Mouse (Mus musculus) left cerebral cortex, adult 11 months (tissue): ENCODE data around the gene Uhrf1.
A peak's percentile ranks its signal among the peaks of the same experiment; 100 is the strongest.
"Not testable (repeated sequence)": the region's sequence is repeated elsewhere in the genome, so short reads cannot be mapped to it uniquely, and the experiment has no call there.

Source experiments
- DNase-seq: peaks from one replicate; pipeline ENCODE4 v3.0.0; 2022; ENCODE audit warnings: low spot score

The Uhrf1 gene

GRCm38 (mm10) chr17:56303160-56303846 lies at the start of gene Uhrf1:
Gene Uhrf1, plus strand, starts transcription at chr17:56303321.
- no peak for DNase-seq

- no peak for DNase-seq
Observed at GRCm38 (mm10) chr17:56254695-56255094, 48.4 kb upstream of the Uhrf1 start.

DNA sequence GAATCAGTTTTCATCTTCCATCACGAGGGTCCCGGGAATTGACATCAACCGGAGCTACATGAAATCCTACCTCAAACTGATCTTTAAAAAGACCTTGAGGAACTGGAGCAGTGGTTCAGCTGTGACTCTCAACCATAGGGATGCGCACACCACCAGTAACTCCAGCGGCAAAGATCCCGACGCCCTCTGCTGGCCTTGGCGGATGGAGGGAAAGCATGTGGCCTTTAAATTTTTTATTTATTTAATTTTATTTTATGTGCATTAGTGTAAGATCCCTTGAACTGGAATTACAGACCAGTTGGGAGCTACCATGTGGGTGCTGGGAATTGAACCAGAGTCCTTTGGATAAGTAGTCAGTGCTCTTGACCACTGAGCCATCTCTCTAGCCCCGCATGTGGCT lies 47.7 kb upstream of the Uhrf1 start:
- DNase-seq: peak; percentile 73

DNA sequence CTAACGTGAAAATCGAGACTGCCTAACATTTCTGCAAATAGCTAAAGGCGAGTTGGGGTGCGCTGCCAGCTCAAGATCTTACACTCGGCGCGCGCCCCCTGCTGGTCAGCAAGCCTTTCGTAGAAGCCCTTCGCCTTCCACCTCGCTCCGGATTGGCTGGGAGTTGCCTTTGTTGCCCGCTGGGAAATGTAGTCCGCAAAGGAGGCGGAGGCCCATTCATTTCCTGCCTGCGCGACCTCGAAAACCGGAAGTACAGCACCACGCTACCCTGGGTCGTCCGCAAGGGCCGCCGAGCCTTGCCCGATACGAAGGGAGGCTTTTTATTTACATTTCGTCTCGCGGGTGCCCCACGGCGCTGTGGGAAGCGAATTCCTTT lies 47.3 kb upstream of the Uhrf1 start:
- peak; percentile 98 for DNase-seq

DNA sequence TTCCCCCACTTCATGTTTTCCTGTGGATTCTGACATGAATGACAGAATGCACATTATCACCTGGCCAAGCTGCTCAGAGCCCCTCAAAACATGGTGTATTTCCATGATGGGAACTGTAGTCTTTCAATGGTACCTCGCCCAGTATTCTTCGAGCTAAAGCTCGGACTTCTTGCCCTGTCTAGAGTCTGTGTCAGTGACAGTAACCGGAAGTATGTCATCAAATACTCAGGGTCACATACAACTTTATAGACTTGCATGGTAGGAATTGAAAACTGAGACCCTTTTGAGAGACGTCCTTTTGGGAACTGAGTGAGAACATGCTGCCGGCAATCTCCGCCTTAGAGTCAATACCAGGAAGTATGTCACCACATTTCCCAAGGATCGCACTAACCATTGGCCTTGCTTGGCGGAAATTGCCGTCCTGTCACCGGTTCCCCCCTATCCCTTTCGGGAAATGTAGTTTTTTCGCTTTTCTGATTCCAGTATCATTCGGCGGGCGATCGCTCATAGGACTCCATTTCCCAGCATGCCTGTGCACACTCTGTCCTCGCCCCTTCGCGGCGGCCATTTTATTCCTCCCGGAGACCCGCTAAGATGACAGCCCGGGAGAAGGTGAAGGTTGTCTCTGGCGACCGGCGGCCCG lies 46.8 kb upstream of the Uhrf1 start, which contains the start of gene Fem1a:
Fem1a (plus strand) TSS at position 572 of the 643 bp plus-strand sequence.
- peak; percentile 98 for DNase-seq

- DNase-seq: no peak
Observed at GRCm38 (mm10) chr17:56257181-56257894, 45.8 kb upstream of the Uhrf1 start.

DNA sequence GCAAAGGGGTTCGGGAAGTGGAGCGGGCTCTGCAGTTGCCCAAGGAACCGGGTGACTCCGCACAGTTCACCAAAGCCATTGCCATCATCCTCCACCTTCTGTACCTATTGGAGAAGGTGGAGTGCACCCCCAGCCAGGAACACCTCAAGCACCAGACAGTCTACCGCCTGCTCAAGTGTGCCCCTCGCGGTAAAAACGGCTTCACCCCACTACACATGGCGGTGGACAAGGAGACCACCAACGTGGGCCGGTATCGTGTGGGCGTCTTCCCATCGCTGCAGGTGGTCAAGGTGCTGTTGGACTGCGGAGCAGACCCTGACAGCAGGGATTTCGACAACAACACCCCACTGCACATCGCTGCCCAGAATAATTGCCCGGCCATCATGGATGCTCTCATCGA lies 44.9 kb upstream of the Uhrf1 start:
- not testable (repeated sequence) for DNase-seq

GRCm38 (mm10) chr17:56258812-56259211 lies 44.3 kb upstream of the Uhrf1 start:
- not testable (repeated sequence) for DNase-seq

GRCm38 (mm10) chr17:56259301-56260037 lies 43.7 kb upstream of the Uhrf1 start:
- no peak for DNase-seq

DNA sequence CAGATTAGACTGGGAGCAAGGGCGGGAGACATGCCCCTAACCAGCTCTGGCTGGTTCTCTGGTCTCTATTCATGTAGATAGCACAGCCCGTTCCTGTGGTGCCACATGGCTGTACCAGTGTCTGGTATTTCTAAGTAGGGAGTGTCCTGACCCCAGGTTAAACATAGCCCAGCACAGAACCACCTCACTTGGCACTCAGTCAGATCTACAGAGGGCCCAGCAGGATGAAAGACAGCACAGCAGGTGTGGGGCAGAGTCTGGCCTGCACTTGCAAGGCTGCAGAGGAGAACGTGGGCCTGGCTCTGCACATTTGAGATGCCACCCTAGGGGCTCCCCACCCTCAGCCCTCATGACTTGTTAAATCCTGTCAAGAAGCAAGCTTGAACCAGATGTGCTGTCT lies 42.0 kb upstream of the Uhrf1 start:
- DNase-seq: no peak

GRCm38 (mm10) chr17:56262645-56263094 lies 40.5 kb upstream of the Uhrf1 start:
- no peak for DNase-seq

DNA sequence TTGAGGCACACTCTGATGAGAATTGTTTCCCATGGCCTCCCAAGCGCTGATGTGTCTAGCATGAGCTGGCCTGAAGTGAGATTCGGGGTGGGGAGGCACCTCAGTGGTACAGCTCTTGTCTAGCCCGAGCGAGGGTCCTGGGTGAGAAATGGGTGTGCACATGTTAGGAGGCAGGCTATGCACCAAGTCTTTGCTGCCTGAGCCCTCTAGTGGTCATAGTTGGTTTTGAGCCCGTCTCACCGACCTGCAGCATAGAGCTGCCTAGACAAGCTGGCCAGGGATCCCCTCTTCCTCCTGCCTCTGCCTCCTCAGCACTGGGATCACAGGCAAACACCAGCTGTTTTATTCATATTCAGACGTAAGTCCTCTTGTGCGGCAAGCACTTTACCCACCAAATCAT lies 39.1 kb upstream of the Uhrf1 start:
- peak; percentile 70 for DNase-seq

DNA sequence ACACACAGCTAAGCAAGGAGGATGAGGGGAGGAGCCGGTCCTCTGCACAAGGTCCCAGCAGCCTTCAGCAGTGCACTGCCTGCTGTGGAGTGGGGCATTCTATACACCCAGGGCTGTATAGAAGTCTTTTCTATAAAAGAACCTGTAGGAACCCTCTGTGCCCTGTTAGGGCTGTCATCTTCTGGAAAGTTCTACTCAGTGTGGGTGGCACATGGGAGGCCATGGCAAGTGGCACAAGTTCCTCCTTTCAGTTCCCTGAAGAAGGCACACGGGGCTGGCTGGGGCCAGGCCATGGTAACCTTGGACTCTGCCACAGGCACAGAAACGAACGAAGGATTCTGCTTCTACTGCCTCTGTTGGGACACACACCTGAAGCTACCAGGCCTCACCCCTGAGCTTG lies 38.1 kb upstream of the Uhrf1 start:
- no peak for DNase-seq

DNA sequence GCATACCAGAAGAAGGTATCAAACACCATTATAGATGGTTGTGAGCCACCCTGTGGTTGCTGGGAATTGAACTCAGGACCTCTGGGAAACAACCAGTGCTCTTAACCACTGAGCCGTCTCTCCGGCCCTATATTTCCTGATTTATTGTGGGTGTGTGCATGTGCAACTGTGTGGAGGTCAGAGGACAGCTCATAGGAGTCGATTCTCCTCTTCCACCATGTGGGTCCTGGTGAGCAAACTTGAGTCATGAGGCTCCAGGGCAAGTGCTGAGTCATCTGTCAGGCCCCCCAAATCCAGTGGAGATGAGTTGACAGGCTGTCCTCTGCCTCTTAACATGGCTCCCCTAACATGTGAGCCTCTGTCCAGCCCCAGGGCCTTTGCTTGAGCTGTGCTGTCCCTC lies 37.3 kb upstream of the Uhrf1 start:
- no peak for DNase-seq

- peak; percentile 85 for DNase-seq
Observed at GRCm38 (mm10) chr17:56266271-56266670, 36.9 kb upstream of the Uhrf1 start.

DNA sequence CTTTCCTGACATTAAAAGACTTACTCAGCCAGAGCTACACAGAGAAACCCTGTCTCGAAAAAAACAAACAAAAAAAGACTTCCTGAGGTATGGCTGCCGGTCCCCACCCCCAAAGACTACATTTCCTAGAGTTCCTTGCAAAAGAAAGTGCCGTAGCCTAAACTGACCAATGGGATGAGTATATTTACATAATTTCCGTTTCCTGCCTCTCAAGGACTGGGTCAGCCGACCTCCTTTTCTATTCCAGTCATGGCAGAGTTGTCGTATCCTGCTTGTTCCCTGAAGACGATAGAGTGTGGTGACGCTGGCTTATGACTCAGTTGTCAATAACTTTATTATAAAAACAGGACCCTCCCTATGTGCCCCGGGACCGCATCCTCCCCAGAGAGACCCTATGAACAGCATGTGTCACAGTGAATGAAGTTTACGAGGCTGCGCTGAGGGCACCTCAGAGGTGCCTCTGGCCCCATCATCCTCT lies 33.9 kb upstream of the Uhrf1 start:
- DNase-seq: peak; percentile 77

- no peak for DNase-seq
Observed at GRCm38 (mm10) chr17:56269741-56270140, 33.4 kb upstream of the Uhrf1 start.

- no peak for DNase-seq
Observed at GRCm38 (mm10) chr17:56271609-56272253, 31.4 kb upstream of the Uhrf1 start.

- DNase-seq: no peak
Observed at GRCm38 (mm10) chr17:56272644-56273043, 30.5 kb upstream of the Uhrf1 start.

DNA sequence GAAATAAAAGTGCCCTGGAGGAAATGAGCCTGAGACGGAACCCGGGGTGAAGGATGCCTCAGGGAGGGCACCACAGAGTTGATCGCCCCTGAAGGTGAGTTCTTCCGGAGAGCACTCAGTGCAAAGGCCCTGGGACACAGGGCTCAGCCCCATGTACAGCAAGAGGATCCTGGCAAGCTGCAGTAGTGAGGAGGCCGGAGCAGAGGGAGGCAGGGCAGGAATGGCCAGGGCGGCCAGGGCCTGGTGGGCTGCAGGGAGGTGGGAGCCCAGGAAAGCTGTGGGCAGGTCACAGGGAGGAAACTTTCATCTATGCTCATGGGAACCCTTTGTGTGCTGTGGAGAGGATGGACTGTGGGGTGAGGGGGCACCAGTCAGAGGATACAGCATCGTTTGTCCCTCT lies 29.6 kb upstream of the Uhrf1 start:
- no peak for DNase-seq

DNA sequence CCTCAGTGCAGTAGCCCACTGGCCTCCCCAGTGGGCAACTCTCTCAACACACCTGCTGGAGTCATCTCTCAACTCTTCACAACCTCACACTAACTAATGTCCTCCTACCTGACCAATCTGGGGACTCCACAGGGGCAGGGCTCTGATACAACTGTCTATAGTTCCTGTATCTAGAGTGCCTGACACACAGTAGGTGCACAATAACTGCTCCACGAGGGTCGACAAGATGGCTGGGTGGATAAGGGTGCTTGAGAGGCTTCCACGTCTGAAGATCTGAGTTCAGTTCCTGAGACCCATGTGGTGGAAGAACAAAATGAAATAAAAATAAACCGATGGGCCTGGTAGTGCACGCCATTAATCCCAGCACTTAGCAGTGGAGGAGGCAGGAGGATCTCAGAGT lies 29.1 kb upstream of the Uhrf1 start:
- no peak for DNase-seq
